Mouse (Mus musculus) midbrain, embryonic 12.5 days (tissue): Measurements from ENCODE around the gene Grsf1. TPM values are rescaled to one million over a fixed set of nuclear protein-coding genes. Genes with fewer than 3 reads are reported as not detected.

Source experiments
- polyA plus RNA-seq: library from polyadenylated mRNA; unstranded; fragments of >200 nt; fragmentation: Nextera tagmentation; extraction: Ambion mirVana; gene quantifications from 2 replicates; pipeline ENCODE4 v1.2.1, GENCODE M21; 2016

The Grsf1 gene
- polyA plus RNA-seq, 1 experiment from 2014 or later: 99.9 TPM

Other genes with a start within 250 kb of the Grsf1 start
- not detected in 2 replicates for gene Ambn, start 220.2 kb downstream of the Grsf1 start, polyA plus RNA-seq
- gene Enam, start 188.2 kb downstream of the Grsf1 start, polyA plus RNA-seq: not detected in 2 replicates
- 0.17 and 0.33 TPM in 2 replicates for gene Jchain, start 148.3 kb downstream of the Grsf1 start, polyA plus RNA-seq
- gene Utp3, start 121.7 kb downstream of the Grsf1 start, polyA plus RNA-seq: 58.2 and 59.1 TPM in 2 replicates
- gene Rufy3, start 111.1 kb downstream of the Grsf1 start, polyA plus RNA-seq: 210 and 235 TPM in 2 replicates
- gene Mob1b, start 44.7 kb upstream of the Grsf1 start, polyA plus RNA-seq: 15.8 and 17.5 TPM in 2 replicates
- gene Dck, start 88.8 kb upstream of the Grsf1 start, polyA plus RNA-seq: 114 and 117 TPM in 2 replicates
- gene Slc4a4, start 210.6 kb upstream of the Grsf1 start, polyA plus RNA-seq: 2.5 and 3.0 TPM in 2 replicates